Mouse (Mus musculus) C2C12 (cell line): ENCODE results near the gene Hsd17b6.

ENCODE experiments used
- CTCF ChIP-seq: IDR thresholded peaks from one replicate; pipeline ENCODE4 v1.5.1; 2011; ENCODE audit not compliant: control insufficient read depth, insufficient read depth, insufficient read length
- MAX ChIP-seq: IDR thresholded peaks from one replicate; pipeline ENCODE4 v1.6.1; 2011; ENCODE audit warnings: mild to moderate bottlenecking, control low read depth
- MYOG ChIP-seq: IDR thresholded peaks from one replicate; pipeline ENCODE4 v1.6.1; 2011; ENCODE audit not compliant: control insufficient read depth, insufficient read length; ENCODE audit errors: extremely low read depth
- USF1 ChIP-seq: IDR thresholded peaks from one replicate; pipeline ENCODE4 v1.6.1; 2011; ENCODE audit warnings: low read depth, mild to moderate bottlenecking, control low read depth, moderate library complexity

GRCm38 (mm10) chr10:127966506-127966905, 40.9 kb downstream of the Hsd17b6 start:
- TF ChIP-seq MAX (no peak), MYOG (no peak), CTCF (no peak), USF1 (no peak)
